Mouse (Mus musculus) lung, postnatal 25 days (tissue): Measurements from ENCODE around the gene Cemip.
A peak's percentile ranks its signal among the peaks of the same experiment; 100 is the strongest.

Experiments
- DNase-seq: peaks from one replicate; pipeline ENCODE4 v3.0.0; 2022; ENCODE audit warnings: low spot score

Gene Cemip

DNA sequence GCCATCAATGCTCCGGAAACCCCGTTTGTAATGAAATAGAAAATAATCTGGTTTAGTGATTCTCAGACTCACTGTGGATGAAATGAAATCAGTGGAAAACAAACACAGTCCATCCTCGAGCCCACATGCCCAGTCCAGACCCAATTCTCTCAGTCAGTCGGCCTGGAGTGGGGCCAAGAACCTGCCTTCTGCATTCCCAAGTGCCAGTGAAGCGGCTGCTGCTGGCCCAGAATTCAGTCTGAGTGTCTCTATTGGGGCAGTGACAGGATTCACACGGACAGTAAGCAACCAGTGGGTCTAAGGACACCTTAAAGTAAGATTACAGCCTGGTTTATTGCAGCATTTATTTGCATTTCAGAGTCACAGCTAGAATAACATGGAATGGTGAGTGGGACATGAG, 10.2 kb upstream of the Cemip start:
- no peak for DNase-seq

DNA sequence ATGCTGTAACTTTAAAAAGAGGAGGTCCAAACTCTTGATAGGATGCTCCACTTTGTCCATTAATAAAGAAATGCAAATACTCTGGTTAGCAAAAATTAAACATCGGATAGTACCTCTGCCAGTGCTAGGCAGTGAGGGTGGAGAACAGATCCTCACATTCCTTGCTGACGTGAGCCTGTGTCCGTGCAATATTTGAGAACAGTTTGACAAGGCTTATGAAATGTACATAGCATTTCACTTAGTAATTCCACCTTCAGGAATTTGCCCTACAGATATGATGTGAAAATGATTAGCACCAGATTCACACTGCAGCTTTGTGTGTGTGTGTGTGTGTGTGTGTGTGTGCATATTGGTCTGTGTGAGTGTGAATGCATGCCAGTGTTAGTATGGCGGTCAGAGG, 4.5 kb upstream of the Cemip start:
- no peak for DNase-seq

DNA sequence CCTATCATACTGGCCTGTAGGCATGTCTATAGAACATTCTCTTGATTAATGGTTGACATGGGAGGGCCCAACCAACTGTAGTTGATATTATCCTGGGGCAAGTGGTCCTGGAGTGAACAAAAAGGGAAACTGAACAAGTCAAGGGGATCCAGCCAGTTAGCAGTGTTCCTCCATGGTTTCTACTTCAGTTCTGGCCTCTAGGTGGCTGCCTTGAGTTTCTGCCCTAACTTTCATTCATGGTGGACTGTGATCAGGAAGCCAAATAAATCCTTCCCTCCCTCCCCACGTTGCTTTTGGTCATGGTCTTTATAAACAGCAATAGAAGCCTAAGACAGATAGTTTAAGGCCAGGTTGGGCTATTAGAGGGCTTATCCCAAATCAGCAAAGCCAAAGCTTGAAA, 3.5 kb upstream of the Cemip start:
- DNase-seq, result peak; percentile 24

DNA sequence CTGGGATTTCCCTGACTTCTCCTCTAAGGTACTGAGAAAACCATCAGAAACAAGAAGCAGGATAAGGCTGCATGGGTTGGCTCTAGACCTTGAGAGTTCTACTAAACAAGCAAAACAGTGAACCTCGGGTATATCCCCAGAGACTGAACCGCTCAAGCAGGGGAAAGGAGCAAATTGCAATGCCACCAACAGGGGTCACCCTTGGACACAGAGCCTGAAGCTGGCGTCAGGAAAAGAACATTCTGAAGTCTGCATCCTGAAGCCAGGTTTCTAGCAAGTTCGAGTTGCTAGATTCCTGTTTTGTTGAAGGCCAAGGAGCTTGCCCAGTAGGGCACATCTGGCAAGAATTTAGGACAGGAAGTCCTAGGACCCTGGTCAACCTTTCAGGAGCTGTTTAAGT, 2.7 kb upstream of the Cemip start:
- DNase-seq, result peak; percentile 86

DNA sequence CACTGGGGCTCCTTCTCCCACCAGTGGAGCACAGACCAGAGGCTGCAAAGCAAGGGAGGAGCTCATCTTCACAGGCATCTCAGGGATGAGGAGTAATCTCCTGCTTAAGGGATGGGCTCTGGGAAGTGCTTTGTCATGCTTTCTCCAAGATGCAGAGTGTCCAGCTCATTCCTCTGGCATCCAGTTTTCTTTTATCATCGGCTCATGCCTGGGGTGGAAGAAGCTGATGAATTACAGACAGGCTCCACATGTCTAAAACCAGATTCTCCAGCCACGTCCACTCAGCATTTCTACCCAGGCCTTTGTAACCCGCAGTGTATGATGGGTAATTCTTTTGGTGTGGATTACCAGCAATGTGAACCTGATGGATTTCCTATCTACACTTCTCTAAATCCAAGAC, 1.9 kb upstream of the Cemip start:
- no peak for DNase-seq

DNA sequence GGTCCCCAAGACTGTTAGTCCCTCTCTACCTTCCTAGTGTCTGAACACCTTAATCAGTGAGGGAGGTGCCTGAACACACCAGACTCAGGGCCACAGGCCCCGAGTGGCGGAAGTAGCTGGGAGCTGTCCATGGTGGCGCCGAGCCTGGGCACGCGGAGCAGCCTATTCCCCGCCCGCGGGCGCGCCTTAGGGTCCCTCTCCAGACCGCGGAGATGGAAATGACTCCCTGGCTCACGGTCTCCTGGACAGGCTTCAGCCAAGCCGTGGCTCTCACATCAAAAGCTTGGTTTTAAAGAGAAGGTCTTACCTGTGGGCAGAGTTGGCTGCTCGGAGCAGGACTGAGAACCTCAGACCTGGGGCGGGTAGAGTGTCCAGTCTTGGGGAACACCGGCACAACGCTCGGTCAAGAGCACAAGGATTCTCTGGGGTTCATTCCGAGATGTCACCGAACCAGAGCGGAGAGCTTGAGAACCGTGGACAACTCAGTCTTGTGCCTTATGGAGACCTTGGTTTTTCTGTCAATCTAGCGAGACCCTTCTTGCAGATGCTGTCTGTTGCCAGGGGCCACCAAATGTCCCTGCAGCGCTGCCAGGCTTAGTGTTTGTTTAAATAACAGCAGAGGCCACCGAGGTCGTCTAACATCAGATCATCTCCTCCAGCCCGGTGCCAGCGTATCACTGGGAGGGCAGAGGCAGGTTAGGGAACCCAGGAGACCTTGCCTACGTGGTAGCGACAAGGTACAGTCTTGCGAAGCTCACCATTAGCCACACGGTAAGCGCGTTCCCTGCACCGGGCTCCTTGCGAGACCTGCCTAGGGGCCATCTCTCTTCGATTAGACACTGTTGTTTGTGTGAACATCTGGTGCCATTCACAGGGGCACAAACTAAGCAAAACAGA, 1.0 kb downstream of the Cemip start:
- peak; percentile 37 for DNase-seq

DNA sequence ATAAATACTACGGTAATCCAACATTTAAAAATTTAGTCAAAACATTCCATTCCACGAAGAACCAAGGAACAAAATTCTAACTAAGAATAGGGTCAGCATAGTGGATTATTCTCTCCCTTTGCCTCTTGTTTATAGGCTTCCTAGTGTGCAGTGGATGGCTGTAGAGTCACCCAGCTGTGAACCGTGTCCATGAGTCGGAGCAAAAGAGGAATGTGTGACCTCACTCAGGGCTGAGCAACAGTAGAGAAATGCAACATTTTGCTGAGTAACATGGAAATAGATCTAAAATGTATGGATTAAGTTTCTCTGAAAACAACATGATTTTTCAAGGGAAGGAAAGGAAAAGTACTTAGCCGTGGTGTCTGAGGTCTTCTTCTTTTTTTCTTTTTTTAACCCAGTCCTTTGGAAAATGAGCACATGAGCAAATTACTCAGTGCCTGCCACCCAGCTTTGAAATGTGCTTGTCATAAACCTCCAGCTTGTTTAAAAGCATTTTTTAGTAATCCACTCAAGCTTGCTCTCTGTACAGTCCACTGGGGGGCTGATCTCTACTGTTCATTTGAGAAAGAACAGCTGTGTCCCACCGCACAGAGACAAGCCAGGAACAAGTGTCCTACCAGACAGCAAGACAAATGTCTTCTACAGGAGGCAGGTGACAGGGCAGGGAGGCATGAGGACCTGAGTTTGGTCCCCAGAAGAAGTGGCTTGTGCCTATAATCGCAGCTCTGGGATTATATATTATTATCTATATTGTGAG, 8.9 kb downstream of the Cemip start:
- DNase-seq, result no peak

DNA sequence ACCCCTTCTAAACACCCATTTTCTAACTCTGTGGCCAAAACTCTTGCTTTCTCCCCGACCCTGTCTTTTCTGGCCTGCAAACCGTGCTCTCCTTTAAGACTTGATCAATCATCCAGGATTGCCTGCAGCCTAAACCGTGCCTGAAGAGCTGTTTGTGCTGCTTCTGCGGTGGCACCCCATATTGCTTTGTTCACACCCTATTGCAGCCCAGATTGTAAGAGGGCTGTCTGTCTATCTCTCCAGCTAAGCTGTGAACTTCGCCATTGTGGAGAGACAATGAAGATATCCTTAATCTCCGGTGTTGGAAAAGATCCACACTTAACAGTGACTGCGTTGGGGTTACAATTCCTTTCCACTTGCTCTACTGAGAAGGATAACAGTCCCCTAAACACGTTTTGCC, 12.0 kb downstream of the Cemip start:
- no peak for DNase-seq

DNA sequence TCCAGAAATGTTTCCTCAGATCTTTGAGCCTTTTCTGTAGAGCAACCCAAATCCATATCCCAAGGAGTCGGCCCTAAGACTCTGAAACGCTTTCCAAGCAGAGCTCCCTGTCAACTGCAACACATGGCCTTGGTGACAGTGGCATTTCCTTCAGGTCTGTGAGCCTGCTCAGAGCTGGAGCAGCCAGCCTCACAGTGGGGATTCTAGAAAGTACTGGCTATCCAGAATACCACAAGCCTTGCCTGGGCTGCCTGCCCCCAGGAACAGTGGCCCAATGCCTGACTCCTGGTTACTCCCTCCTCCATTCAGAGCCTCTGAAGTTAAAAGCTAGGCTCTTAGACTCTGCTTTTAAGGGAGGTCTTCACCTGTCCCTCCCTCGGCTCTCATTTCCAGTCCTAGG, 12.4 kb downstream of the Cemip start:
- DNase-seq, result no peak

DNA sequence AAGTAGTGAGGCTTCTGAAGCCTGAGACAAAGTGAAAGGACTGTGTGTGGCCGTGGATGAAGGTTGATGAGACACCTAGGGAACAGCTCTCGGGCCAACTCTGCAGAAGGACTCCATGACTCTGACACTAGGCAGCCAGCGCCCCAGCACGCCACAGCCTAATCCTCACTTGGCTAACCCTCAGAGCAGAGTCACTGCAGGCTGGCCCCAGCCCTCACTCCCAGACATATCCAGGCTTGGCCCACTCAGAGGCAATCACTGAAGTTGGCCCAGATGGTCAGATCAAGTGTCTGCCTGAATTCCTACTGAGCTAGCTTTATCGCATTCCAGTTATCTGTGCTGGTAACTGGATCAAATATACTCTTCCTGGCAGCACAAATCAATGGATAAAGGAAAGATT, 17.4 kb downstream of the Cemip start:
- DNase-seq, result no peak

DNA sequence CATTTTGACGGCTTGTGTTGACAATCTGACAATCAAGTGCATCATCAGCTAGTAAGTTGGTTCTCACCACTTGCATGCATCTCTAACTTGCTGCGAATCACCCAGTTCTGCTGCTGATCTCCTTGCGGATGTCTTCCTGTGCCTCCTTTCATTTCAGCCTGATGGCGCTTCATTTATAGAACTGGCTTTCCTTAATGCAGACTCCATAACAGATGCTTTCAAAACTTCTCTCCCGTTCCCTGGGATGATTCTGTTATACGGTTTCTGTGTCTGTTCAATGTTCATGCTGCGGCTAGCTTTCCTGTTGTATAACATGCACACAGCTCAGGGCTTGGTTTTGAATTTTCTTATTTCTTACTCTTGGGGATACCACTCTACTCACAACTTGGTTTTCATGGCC, 26.5 kb downstream of the Cemip start:
- no peak for DNase-seq

DNA sequence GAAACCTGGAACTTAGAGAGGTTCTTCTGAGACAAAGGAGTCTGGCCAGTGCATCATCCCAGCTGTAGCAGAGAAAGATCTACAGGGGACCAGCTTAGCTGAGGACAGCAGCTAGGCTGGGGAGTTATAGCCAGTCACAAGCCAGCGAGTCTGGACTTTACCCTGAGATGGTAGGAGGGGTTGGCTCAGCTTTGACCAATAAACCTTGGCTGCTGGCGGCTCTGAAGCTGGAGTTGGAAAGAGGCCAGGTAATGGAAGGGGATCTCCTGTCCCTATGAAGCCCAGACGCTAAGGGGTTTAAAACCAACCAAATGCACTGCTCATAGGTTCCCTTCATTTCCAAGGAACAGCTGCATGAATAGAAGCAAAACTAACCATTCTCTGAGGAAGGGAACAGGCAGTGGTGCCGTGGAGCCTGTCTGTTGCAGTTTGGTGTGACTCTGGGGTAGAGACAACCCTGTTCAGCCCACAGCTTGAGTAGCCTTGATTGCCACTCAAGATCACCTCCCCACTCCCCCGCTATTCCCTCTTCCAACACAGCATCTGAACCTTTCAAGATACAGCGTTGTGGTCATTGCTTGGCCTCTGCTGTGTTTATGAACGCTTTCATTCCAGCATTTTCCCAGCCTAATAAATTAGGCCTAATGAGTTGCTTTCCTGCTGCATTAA, 30.2 kb downstream of the Cemip start:
- DNase-seq, result no peak

DNA sequence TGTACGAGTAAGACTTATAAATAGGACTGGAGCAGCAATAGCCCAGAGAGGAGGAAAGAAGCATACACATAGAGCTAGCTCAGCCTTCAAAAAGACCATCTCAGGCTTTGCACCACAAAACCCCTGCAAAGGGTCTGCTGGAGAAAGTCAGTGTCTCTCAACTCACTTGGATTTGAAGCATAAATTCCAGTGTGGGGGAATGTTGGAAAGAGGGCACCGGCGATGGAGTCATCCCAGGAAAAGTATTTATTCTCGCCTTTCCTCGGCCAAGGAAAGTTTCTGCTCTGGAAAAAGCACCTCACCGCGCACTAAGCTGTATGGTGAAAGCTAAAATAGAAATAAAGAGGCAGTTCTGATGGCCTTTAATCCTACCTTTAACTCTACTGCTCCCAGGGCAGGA, 32.4 kb downstream of the Cemip start:
- no peak for DNase-seq

DNA sequence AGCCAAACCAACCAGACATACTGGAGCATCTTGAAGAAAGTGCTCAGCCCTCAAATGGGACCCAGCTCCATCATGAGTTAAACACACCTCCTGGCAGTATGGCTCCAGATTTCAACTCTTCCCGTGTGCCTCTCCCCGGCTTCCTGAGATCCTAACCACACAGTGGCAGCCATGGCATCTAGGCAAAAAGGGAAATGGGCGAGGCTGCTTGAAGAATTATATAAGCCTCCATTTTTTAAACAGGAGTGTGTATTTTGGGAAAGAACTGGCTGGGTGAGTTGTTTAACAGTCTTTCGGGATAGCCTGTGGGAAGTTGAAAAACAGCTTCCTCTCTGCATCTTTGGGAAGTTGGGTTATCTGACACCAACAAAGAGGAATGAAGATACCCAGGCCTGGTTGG, 34.9 kb downstream of the Cemip start:
- DNase-seq, result no peak

DNA sequence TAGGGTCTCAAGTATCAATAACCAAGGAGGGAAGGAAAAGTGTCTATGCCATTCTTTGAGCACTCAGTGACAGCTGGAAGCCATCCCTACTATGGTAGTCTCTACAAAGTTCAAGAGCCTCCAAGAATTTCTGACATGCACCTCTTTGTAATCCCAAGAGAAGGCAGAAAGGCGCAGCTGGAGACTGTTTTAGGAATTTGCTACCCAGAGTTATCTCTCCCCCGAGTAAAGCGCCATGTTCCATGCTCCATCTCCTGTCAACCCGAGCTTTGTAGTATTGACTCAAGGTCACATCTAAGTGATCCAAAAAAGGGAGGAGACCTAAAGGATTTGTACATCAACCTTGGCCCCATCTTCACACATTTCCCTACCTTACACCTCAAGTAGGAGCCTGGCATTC, 40.8 kb downstream of the Cemip start:
- DNase-seq, result no peak

DNA sequence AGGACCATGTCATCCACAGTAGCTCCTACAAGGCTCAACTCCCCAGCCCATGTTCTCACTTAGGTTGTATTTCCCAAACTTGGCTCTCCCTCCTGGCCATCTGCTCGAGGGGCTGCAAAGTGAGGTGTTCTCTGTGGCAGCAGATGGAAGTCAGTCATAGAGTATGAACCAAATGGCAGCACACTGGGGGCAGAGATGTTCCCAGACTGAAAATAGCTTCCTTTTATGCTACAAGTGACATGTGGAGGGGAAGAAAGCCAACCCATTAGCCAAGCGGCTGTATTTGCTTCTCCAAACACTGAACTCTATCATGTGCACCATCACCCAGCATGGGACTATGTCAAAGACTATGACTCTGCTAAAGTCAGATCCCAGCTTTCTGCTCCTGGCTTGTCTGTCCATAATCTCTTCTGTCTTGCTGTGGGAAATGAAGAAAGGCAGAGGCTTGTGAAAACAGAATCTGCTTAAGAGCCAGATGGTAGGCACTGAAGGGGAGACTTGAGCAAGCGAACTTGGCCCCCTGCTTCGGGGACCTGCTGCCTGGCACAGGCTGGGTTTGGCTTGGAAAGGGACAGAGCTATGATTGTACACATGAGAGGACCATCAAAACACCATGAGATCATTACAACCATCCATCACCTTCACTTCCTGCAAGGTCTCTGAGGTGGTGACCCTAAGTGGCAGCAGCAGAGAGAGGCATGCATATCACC, 41.6 kb downstream of the Cemip start:
- no peak for DNase-seq

DNA sequence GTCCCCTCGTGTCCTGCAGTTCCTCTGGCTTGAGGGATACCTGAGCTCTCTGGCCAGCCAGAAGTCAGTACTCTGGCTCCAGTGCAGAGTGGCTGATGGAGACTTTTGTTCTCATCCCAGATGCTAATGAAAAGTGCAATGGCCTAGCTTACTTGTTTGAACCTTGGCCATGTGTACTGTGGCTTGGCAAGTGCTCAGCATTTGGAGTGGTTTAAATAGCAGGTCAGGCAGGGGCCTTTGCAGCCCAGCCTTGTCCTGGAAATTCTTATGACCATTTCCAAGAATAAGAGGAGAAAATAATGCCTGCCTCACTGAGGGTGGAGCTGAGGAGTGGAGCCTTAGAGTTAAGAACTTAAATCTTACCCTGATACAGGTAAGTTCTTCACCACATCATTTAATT, 43.6 kb downstream of the Cemip start:
- DNase-seq, result peak; percentile 10

DNA sequence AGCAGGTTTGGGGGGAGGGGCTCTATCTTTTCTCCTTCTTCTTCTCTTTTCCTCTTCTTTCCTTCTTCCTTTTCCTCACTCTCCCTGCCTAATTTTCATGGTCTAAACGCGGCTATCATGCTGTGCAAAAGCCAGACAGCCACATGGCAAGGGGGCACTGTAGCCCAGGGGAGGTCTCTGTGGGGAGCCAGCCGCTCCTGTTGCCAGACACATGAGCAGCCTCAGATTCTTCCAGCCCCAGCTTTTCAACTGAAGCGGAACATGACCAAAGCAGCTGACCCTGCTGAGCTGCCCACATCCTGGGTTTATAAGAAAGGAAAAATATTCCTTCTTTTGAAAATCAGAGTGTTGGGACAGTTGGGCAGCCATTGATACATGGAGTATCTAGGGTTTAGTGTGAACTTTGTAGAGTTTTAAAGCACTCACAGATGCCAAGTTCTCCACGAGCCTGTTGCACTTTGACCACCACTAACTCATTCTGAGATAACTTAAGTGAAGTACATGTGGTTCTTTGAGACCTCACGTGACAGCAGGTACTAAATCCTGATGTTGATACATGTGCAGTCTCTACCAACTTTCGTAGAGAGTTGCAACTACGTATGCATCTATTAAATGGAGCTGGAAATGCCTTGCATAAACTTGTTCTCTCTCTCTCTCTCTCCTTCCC, 46.3 kb downstream of the Cemip start:
- DNase-seq, result no peak

DNA sequence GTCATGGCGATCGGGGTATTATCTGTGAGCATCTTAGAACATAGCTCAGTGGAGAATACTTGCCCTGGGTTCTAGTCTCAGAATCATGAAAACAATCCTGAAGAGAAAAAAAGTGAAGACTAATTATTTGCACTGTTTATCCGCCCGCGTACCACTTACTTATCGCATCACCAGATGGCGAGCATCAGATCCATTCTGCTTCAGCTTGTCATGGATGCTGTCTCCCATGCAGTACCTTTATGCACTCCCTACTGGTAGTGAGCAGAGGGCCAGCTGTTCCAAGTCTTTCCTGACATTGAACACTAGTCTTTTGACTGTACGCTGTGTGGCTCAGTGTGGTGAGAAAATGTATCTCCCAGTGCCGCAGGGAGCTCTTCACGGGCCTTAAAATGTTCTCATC, 47.7 kb downstream of the Cemip start:
- DNase-seq, result no peak

DNA sequence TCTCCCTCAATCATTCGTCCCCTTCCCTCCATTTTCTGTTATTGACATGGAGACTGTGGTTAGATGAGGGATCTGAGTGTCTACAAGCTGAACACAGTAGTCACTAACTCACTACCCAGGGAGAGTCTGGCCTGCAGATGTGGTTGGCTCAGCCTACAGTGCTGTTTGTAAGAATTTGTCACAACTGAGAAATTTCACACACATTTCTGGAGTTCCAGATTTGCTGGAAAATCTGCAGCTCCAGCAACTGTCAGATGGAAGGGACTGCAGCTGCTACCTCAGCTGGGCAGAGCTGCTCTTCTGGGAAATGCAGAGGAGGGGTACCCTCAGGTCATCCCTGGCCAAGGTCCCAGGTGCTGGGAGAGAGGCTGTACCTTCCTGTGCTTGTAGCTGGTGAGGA, 53.5 kb downstream of the Cemip start:
- no peak for DNase-seq

DNA sequence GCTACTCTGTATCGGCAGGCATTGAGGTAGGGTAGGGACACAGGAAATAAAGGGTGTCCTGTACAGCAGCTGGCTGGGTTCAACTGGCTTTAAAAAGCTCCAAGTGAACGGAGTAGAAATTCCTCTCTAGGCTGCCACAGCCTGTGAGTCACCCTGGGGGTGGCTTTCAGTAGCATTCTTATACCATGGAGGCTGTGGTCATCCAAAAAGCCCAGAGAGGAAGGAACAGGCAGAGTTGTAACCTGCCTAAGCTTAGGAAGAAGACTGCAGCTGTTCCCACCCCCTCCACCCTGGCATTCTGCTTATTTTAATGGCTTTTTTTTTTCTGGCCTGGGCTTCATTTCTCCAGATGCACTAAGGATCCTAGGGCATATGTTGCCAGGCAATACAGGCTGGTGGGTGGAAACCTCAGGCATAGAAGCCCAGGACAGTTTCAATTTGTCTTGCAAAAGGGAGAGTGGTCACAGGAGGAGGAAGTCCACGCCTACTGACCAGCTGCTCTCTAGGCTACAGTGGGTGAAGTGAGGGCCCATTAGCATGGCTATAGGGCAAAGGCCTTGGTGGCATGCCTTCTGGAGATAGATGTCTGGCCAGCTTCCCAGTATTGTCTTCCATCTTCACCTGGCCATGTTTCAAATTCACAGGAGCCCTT, 57.1 kb downstream of the Cemip start:
- DNase-seq, result no peak
